Mouse (Mus musculus) myocyte (in vitro differentiated cells): ENCODE results near the gene Pate2. TPM values are rescaled to one million over a fixed set of nuclear protein-coding genes. Genes with fewer than 3 reads are reported as not detected.

Experiments used
- H3K27me3 ChIP-seq: one replicate; pipeline ENCODE4 v1.6.1; 2011; ENCODE audit not compliant: control insufficient read depth, insufficient read depth, insufficient read length
- H3K36me3 ChIP-seq: one replicate; pipeline ENCODE4 v1.6.1; 2011; ENCODE audit not compliant: control insufficient read depth, insufficient read depth
- H3K4me2 ChIP-seq: one replicate; pipeline ENCODE4 v1.6.1; 2011; ENCODE audit warnings: low read depth, control low read depth
- H3K4me3 ChIP-seq: one replicate; pipeline ENCODE4 v1.5.1; 2011; ENCODE audit warnings: mild to moderate bottlenecking, control low read depth, moderate library complexity
- H3K79me2 ChIP-seq: one replicate; pipeline ENCODE4 v1.6.1; 2011; ENCODE audit not compliant: control insufficient read depth, insufficient read depth
- H3ac ChIP-seq: one replicate; pipeline ENCODE4 v1.6.1; 2011; ENCODE audit not compliant: control insufficient read depth, insufficient read length
- CEBPB ChIP-seq: IDR thresholded peaks from 2 replicates; pipeline ENCODE4 v1.6.1; 2011; ENCODE audit warnings: mild to moderate bottlenecking, moderate library complexity; ENCODE audit not compliant: poor library complexity, insufficient read depth, severe bottlenecking
- E2F4 ChIP-seq: IDR thresholded peaks from one replicate; pipeline ENCODE4 v1.6.1; 2011; ENCODE audit warnings: mild to moderate bottlenecking, control low read depth, moderate library complexity; ENCODE audit not compliant: insufficient read depth
- MAX ChIP-seq: IDR thresholded peaks from one replicate; pipeline ENCODE4 v1.6.1; 2011; ENCODE audit warnings: low read depth, mild to moderate bottlenecking, control low read depth
- MYOD1 ChIP-seq, 3 experiments: IDR thresholded peaks; one replicate each; pipeline ENCODE4 v1.6.1; 2011; ENCODE audit warnings: control low read depth in 2 of 3, low read depth in 2 of 3, mild to moderate bottlenecking in 2 of 3, moderate library complexity in 1 of 3; ENCODE audit not compliant: insufficient read length in 2 of 3, control insufficient read depth in 1 of 3
- MYOG ChIP-seq, 3 experiments: IDR thresholded peaks; one replicate each; pipeline ENCODE4 v1.6.1; 2011; ENCODE audit warnings: control low read depth in 2 of 3, low read depth in 2 of 3, mild to moderate bottlenecking in 2 of 3; ENCODE audit not compliant: insufficient read length in 2 of 3, control insufficient read depth in 1 of 3, insufficient read depth in 1 of 3
- POLR2A ChIP-seq: IDR thresholded peaks from one replicate; pipeline ENCODE4 v1.6.1; 2011; ENCODE audit warnings: low read depth, mild to moderate bottlenecking, control low read depth, moderate library complexity; ENCODE audit not compliant: insufficient read length
- POLR2AphosphoS2 ChIP-seq: IDR thresholded peaks from one replicate; pipeline ENCODE4 v1.6.1; 2011; ENCODE audit warnings: low read depth, control low read depth; ENCODE audit not compliant: insufficient read length
- REST ChIP-seq: IDR thresholded peaks from one replicate; pipeline ENCODE4 v1.6.1; 2011; ENCODE audit warnings: mild to moderate bottlenecking, control low read depth, moderate library complexity; ENCODE audit not compliant: insufficient read depth, insufficient read length
- SRF ChIP-seq: IDR thresholded peaks from one replicate; pipeline ENCODE4 v1.6.1; 2011; ENCODE audit warnings: low read depth; ENCODE audit not compliant: control insufficient read depth, insufficient read length
- TCF12 ChIP-seq: IDR thresholded peaks from one replicate; pipeline ENCODE4 v1.6.1; 2011; ENCODE audit warnings: mild to moderate bottlenecking, control low read depth; ENCODE audit not compliant: poor library complexity, insufficient read depth, severe bottlenecking
- TCF3 ChIP-seq: IDR thresholded peaks from one replicate; pipeline ENCODE4 v1.6.1; 2011; ENCODE audit warnings: low read depth, control low read depth; ENCODE audit not compliant: insufficient read length
- USF1 ChIP-seq: IDR thresholded peaks from one replicate; pipeline ENCODE4 v1.6.1; 2011; ENCODE audit warnings: low read depth, mild to moderate bottlenecking, control low read depth, moderate library complexity
- polyA plus RNA-seq: library from polyadenylated mRNA; unstranded; fragments of >200 nt; fragmentation: generic; extraction: Trizol; gene quantifications from one replicate; pipeline ENCODE4 v1.2.1, GENCODE M21; 2012; ENCODE audit warnings: missing spikeins

The Pate2 gene
- polyA plus RNA-seq, 1 experiment: 0.24 TPM

GRCm38 (mm10) chr9:35541941-35542340 is 28.1 kb upstream of the Pate2 start:
- Histone ChIP-seq H3K27me3 (no peaks in the 10 kb centered on the region), H3K4me3 (no peak overlapping the region), H3K79me2 (no peaks in the 10 kb centered on the region), H3K36me3 (no peaks in the 10 kb centered on the region), H3K4me2 (no peak overlapping the region), H3ac (no peak overlapping the region)
- TF ChIP-seq TCF12: no peak

- Histone ChIP-seq H3K27me3 (no peaks in the 10 kb centered on the region), H3K4me3 (no peak overlapping the region), H3ac (no peak overlapping the region), H3K4me2 (no peak overlapping the region), H3K36me3 (no peaks in the 10 kb centered on the region), H3K79me2 (no peaks in the 10 kb centered on the region)
- TF ChIP-seq USF1: no peak
- no peak for TF ChIP-seq MAX
- no peak for TF ChIP-seq SRF
- no peak for TF ChIP-seq MYOD1 (IDR thresholded peaks at IDR 0.05; ENCODE audit: control insufficient read depth in 1 of 3, insufficient read length in 2 of 3, low read depth in 2 of 3)
- no peak for TF ChIP-seq POLR2A
These were observed 26.8 kb upstream of the Pate2 start for GRCm38 (mm10) chr9:35543099-35543860.

GRCm38 (mm10) chr9:35544666-35545065 is 25.4 kb upstream of the Pate2 start:
- no peak for TF ChIP-seq MYOD1 (IDR thresholded peaks at IDR 0.05; ENCODE audit: control insufficient read depth in 1 of 3, insufficient read length in 2 of 3, low read depth in 2 of 3)
- TF ChIP-seq REST: no peak
- no peak for TF ChIP-seq POLR2AphosphoS2
- no peak for TF ChIP-seq MYOG (IDR thresholded peaks at IDR 0.05; ENCODE audit: control insufficient read depth in 1 of 3, insufficient read depth in 1 of 3, insufficient read length in 2 of 3, low read depth in 2 of 3)
- no peak for TF ChIP-seq SRF
- no peak for TF ChIP-seq USF1
- no peak for TF ChIP-seq MAX
- TF ChIP-seq POLR2A: no peak
- TF ChIP-seq TCF12: no peak
- TF ChIP-seq E2F4: no peak
- TF ChIP-seq TCF3: no peak
- TF ChIP-seq CEBPB: no peak
- no peaks in the 10 kb centered on the region for H3K36me3 ChIP-seq

GRCm38 (mm10) chr9:35545704-35546103 is 24.4 kb upstream of the Pate2 start:
- H3K79me2 ChIP-seq: no peaks in the 10 kb centered on the region
- TF ChIP-seq TCF12: no peak
- no peak for TF ChIP-seq REST
- no peak for TF ChIP-seq POLR2A
- TF ChIP-seq USF1: no peak
- TF ChIP-seq MYOD1 (IDR thresholded peaks at IDR 0.05; ENCODE audit: control insufficient read depth in 1 of 3, insufficient read length in 2 of 3, low read depth in 2 of 3): no peak
- no peak for TF ChIP-seq MAX
- TF ChIP-seq E2F4: no peak
- no peak for TF ChIP-seq MYOG (IDR thresholded peaks at IDR 0.05; ENCODE audit: control insufficient read depth in 1 of 3, insufficient read depth in 1 of 3, insufficient read length in 2 of 3, low read depth in 2 of 3)
- TF ChIP-seq CEBPB: no peak
- TF ChIP-seq SRF: no peak
- TF ChIP-seq POLR2AphosphoS2: no peak
- no peak for TF ChIP-seq TCF3

More at GRCm38 (mm10) chr9:35544666-35545065, 25.4 kb upstream of the Pate2 start:
- Histone ChIP-seq H3K27me3 (no peaks in the 10 kb centered on the region), H3K79me2 (no peaks in the 10 kb centered on the region), H3ac (no peak overlapping the region), H3K4me2 (no peak overlapping the region), H3K4me3 (no peak overlapping the region)

GRCm38 (mm10) chr9:35546745-35547144 is 23.3 kb upstream of the Pate2 start:
- H3K36me3 ChIP-seq: no peaks in the 10 kb centered on the region
- no peak overlapping the region for H3K4me2 ChIP-seq
- TF ChIP-seq E2F4: no peak
- no peak for TF ChIP-seq MAX
- TF ChIP-seq MYOG (IDR thresholded peaks at IDR 0.05; ENCODE audit: control insufficient read depth in 1 of 3, insufficient read depth in 1 of 3, insufficient read length in 2 of 3, low read depth in 2 of 3): no peak
- TF ChIP-seq SRF: no peak
- no peak for TF ChIP-seq TCF3
- no peak for TF ChIP-seq POLR2AphosphoS2
- no peak for TF ChIP-seq POLR2A
- TF ChIP-seq MYOD1 (IDR thresholded peaks at IDR 0.05; ENCODE audit: control insufficient read depth in 1 of 3, insufficient read length in 2 of 3, low read depth in 2 of 3): no peak
- TF ChIP-seq USF1: no peak
- TF ChIP-seq REST: no peak
- TF ChIP-seq CEBPB: no peak
- TF ChIP-seq TCF12: no peak

More at GRCm38 (mm10) chr9:35545704-35546103, 24.4 kb upstream of the Pate2 start:
- H3K36me3 ChIP-seq: no peaks in the 10 kb centered on the region
- no peak overlapping the region for H3ac ChIP-seq
- H3K27me3 ChIP-seq: no peaks in the 10 kb centered on the region
- no peak overlapping the region for H3K4me3 ChIP-seq
- no peak overlapping the region for H3K4me2 ChIP-seq

More at GRCm38 (mm10) chr9:35546745-35547144, 23.3 kb upstream of the Pate2 start:
- Histone ChIP-seq H3K79me2 (no peaks in the 10 kb centered on the region), H3K27me3 (no peaks in the 10 kb centered on the region), H3K4me3 (no peak overlapping the region), H3ac (no peak overlapping the region)
